Comparison of ENCODE assay signal across 9 mouse cellular contexts in genomic region chrX:12466312-12466711, GRCm38 (mm10).
A peak's percentile ranks its signal among the peaks of the same experiment; 100 is the strongest.
DNase-seq lines count a peak whose midpoint lies in the region; ATAC-seq lines count a peak whose summit lies in the region.
"Had no signal": no experiment of that assay in that cellular context is flagged by ENCODE, and none has a peak within 500 bp of the region (broad histone marks: within the 10 kb centered on the region; RNA-seq: fewer than 3 reads in every experiment).

No protein-coding gene starts in this region.

- peak overlapping the region; percentile 36; the same call in 1 of the 2 replicates for H3K27ac ChIP-seq in intestine, embryonic 15.5 days
- no peak overlapping the region for H3K27ac ChIP-seq in intestine, embryonic 16.5 days (ENCODE audit: low read length)
- peak overlapping the region; percentile 86 for H3K27ac ChIP-seq in kidney, embryonic 16.5 days (ENCODE audit: low read length)
- H3K27ac ChIP-seq in midbrain, embryonic 16.5 days (ENCODE audit: low read length) = no peak overlapping the region

- intact Hi-C loops in left cerebral cortex, postnatal 14 days (cut with DNase I) = no loop called here

- 52% methylated on average over 10 of the region's 10 CpGs for WGBS in intestine, embryonic 15.5 days
- 50% methylated on average over 10 of the region's 10 CpGs for WGBS in intestine, embryonic 16.5 days
- 47% methylated on average over 10 of the region's 10 CpGs for WGBS in kidney, embryonic 16.5 days
- WGBS in midbrain, embryonic 16.5 days = 28% methylated on average over 10 of the region's 10 CpGs

- 0 out of 2 replicates have a peak, but pooled peaks cover 3% of the 10 kb centered on the region for H3K27me3 ChIP-seq in intestine, embryonic 15.5 days (replicated peaks)
- no peaks in the 10 kb centered on the region; the same call in 1 of the 2 replicates for H3K27me3 ChIP-seq in intestine, embryonic 16.5 days (replicated peaks; ENCODE audit: control insufficient read depth, insufficient read depth, low read length)
- no peaks in the 10 kb centered on the region; the same call in 1 of the 2 replicates for H3K27me3 ChIP-seq in kidney, embryonic 16.5 days (ENCODE audit: insufficient read depth, low read length)
- H3K27me3 ChIP-seq in midbrain, embryonic 16.5 days (ENCODE audit: control insufficient read depth, insufficient read depth, low read depth, low read length) = no peaks in the 10 kb centered on the region

- no peak overlapping the region for H3K4me2 ChIP-seq in intestine, embryonic 15.5 days (replicated peaks)
- no peak overlapping the region for H3K4me2 ChIP-seq in intestine, embryonic 16.5 days (ENCODE audit: low read depth, low read length)
- H3K4me2 ChIP-seq in kidney, embryonic 16.5 days (replicated peaks; ENCODE audit: low read depth, low read length) = no peak overlapping the region; the same call in 1 of the 2 replicates
- H3K4me2 ChIP-seq in midbrain, embryonic 16.5 days (ENCODE audit: low read length) = no peak overlapping the region

- no peak for ATAC-seq in intestine, embryonic 15.5 days
- no peak for ATAC-seq in intestine, embryonic 16.5 days
- ATAC-seq in kidney, embryonic 16.5 days (ENCODE audit: low FRiP score, low TSS enrichment) = peak; percentile 55; the same call in 1 of the 2 replicates
- ATAC-seq in midbrain, embryonic 16.5 days = peak; percentile 38

- H3K36me3 ChIP-seq in intestine, embryonic 15.5 days = no peaks in the 10 kb centered on the region
- no peaks in the 10 kb centered on the region for H3K36me3 ChIP-seq in intestine, embryonic 16.5 days (ENCODE audit: control insufficient read depth, insufficient read depth, low read length)
- H3K36me3 ChIP-seq in kidney, embryonic 16.5 days (ENCODE audit: insufficient read depth, low read length) = no peaks in the 10 kb centered on the region
- H3K36me3 ChIP-seq in midbrain, embryonic 16.5 days (ENCODE audit: control insufficient read depth, insufficient read depth, low read length) = no peaks in the 10 kb centered on the region

- no peak overlapping the region for H3K4me3 ChIP-seq in intestine, embryonic 15.5 days (replicated peaks)
- H3K4me3 ChIP-seq in intestine, embryonic 16.5 days (ENCODE audit: low read length) = no peak overlapping the region
- no peak overlapping the region for H3K4me3 ChIP-seq in kidney, embryonic 16.5 days (ENCODE audit: low read length)
- no peak overlapping the region for H3K4me3 ChIP-seq in midbrain, embryonic 16.5 days (ENCODE audit: low read depth, low read length)
- H3K4me3 ChIP-seq: erythroblast, embryonic 14.5 days had no signal

- 0 out of 2 replicates have a peak, but pooled peaks cover 4% of the 10 kb centered on the region for H3K4me1 ChIP-seq in intestine, embryonic 15.5 days (replicated peaks)
- no peaks in the 10 kb centered on the region for H3K4me1 ChIP-seq in intestine, embryonic 16.5 days (ENCODE audit: control insufficient read depth, insufficient read depth, low read length)
- H3K4me1 ChIP-seq in kidney, embryonic 16.5 days (ENCODE audit: insufficient read depth, low read length) = peaks cover 16% of the 10 kb centered on the region; the same call in 1 of the 2 replicates
- peaks cover 4% of the 10 kb centered on the region; the same call in 1 of the 2 replicates for H3K4me1 ChIP-seq in midbrain, embryonic 16.5 days (ENCODE audit: control insufficient read depth, insufficient read depth, low read length)

- DNase-seq in embryo, embryonic 9.5 days (ENCODE audit: extremely low spot score) = peak; percentile 12
- DNase-seq in T-cell, adult 2 months (ENCODE audit: low spot score) = no peak
- DNase-seq in thymus, postnatal 0 days (ENCODE audit: low spot score) = no peak
- no peak for DNase-seq in left cerebral cortex, postnatal 14 days (ENCODE audit: low spot score in 2 of 2)

- H3K9me3 ChIP-seq in intestine, embryonic 15.5 days = no peaks in the 10 kb centered on the region
- no peaks in the 10 kb centered on the region for H3K9me3 ChIP-seq in intestine, embryonic 16.5 days (ENCODE audit: control insufficient read depth, low read length)
- H3K9me3 ChIP-seq in kidney, embryonic 16.5 days (ENCODE audit: low read length) = no peaks in the 10 kb centered on the region
- no peaks in the 10 kb centered on the region for H3K9me3 ChIP-seq in midbrain, embryonic 16.5 days (replicated peaks; ENCODE audit: control insufficient read depth, low read length, poor library complexity, severe bottlenecking)

- H3K9ac ChIP-seq in intestine, embryonic 15.5 days = no peak overlapping the region
- H3K9ac ChIP-seq in intestine, embryonic 16.5 days (ENCODE audit: low read depth, low read length) = no peak overlapping the region
- no peak overlapping the region for H3K9ac ChIP-seq in kidney, embryonic 16.5 days (replicated peaks; ENCODE audit: low read length)
- no peak overlapping the region for H3K9ac ChIP-seq in midbrain, embryonic 16.5 days (ENCODE audit: low read depth, low read length)

Comparison
In these comparisons a context has a peak if more than half of its experiments do, and no peak if none do; other contexts are left out.
1. H3K27ac ChIP-seq: peak in intestine, embryonic 15.5 days (single experiment) and kidney, embryonic 16.5 days (single experiment); none in intestine, embryonic 16.5 days (single experiment) and midbrain, embryonic 16.5 days (single experiment).
2. ATAC-seq: peak in kidney, embryonic 16.5 days (single experiment) and midbrain, embryonic 16.5 days (single experiment); none in intestine, embryonic 15.5 days (single experiment) and intestine, embryonic 16.5 days (single experiment).